In genomic region chr1:192840655-192841054, GRCm38 (mm10) we compare ENCODE assay signal across 22 mouse cellular contexts. TPM values are rescaled to one million over a fixed set of nuclear protein-coding genes. Genes with fewer than 3 reads are reported as not detected.
DNase-seq lines count a peak whose midpoint lies in the region; ATAC-seq and TF ChIP-seq lines count a peak whose summit lies in the region.
"Had no signal": no experiment of that assay in that cellular context is flagged by ENCODE, and none has a peak within 500 bp of the region (broad histone marks: within the 10 kb centered on the region; RNA-seq: fewer than 3 reads in every experiment).

No protein-coding gene starts in this region.

- no peak for ATAC-seq in limb, embryonic 12.5 days (ENCODE audit: insufficient number of reproducible peaks, insufficient read depth, low FRiP score, low TSS enrichment, low read depth)
- ATAC-seq in lung, postnatal 0 days, result no peak
- ATAC-seq: activated CD4-positive, CD25-positive, alpha-beta regulatory T cell, adult 4 months; forebrain, embryonic 16.5 days; Patski had no signal

- DNase-seq in gastrocnemius, adult 18-20 months (ENCODE audit: low spot score), result peak; percentile 19
- DNase-seq in gastrocnemius, postnatal 4 days (ENCODE audit: low spot score in 2 of 2), result no peak
- DNase-seq in limb, embryonic 10.5 days (ENCODE audit: low spot score), result no peak
- peak; percentile 31 for DNase-seq in gastrocnemius, postnatal 25 days
- no peak for DNase-seq in cerebellum, postnatal 14 days
- no peak for DNase-seq in lung, postnatal 0 days (ENCODE audit: low spot score)
- DNase-seq: adrenal gland, postnatal 14 days; cerebellum, adult 11-12 months; cerebellum, adult 9-10 months; cerebellum, postnatal 36 days; heart, adult 2 months had no signal

- 87% methylated on average over 2 of the region's 2 CpGs for WGBS in limb, embryonic 12.5 days
- WGBS in limb, embryonic 10.5 days, result 90% methylated on average over 2 of the region's 2 CpGs
- 85% methylated on average over 2 of the region's 2 CpGs for WGBS in lung, postnatal 0 days

- H3K9ac ChIP-seq in limb, embryonic 12.5 days (replicated peaks), result no peak overlapping the region
- H3K9ac ChIP-seq in lung, postnatal 0 days (replicated peaks; ENCODE audit: low read depth), result no peak overlapping the region
- H3K9ac ChIP-seq: embryonic facial prominence, embryonic 13.5 days; forebrain, embryonic 12.5 days; hindbrain, embryonic 14.5 days; intestine, embryonic 15.5 days had no signal

- peaks cover 22% of the 10 kb centered on the region for H3K4me1 ChIP-seq in limb, embryonic 12.5 days (replicated peaks)
- H3K4me1 ChIP-seq in limb, embryonic 10.5 days, result peaks cover 16% of the 10 kb centered on the region
- no peaks in the 10 kb centered on the region for H3K4me1 ChIP-seq in lung, postnatal 0 days (ENCODE audit: insufficient read depth, low read depth, low read length)

- H3K27me3 ChIP-seq in limb, embryonic 12.5 days, result no peaks in the 10 kb centered on the region
- 0 out of 2 replicates have a peak, but pooled peaks cover 6% of the 10 kb centered on the region for H3K27me3 ChIP-seq in limb, embryonic 10.5 days (ENCODE audit: low read depth, poor library complexity, severe bottlenecking)
- no peaks in the 10 kb centered on the region for H3K27me3 ChIP-seq in lung, postnatal 0 days (replicated peaks; ENCODE audit: insufficient read depth, low read length)
- H3K27me3 ChIP-seq: embryonic facial prominence, embryonic 13.5 days; forebrain, embryonic 12.5 days; intestine, embryonic 15.5 days; Patski had no signal

- no peak for TF ChIP-seq EP300 in lung, postnatal 0 days (IDR thresholded peaks at IDR 0.05)

- H3K4me2 ChIP-seq in limb, embryonic 12.5 days, result no peak overlapping the region
- no peak overlapping the region for H3K4me2 ChIP-seq in lung, postnatal 0 days (replicated peaks; ENCODE audit: low read depth, low read length)
- H3K4me2 ChIP-seq: embryonic facial prominence, embryonic 13.5 days; forebrain, embryonic 12.5 days; heart, embryonic 11.5 days; hindbrain, embryonic 14.5 days; intestine, embryonic 15.5 days had no signal

- no peaks in the 10 kb centered on the region for H3K9me3 ChIP-seq in limb, embryonic 12.5 days
- no peaks in the 10 kb centered on the region for H3K9me3 ChIP-seq in limb, embryonic 10.5 days (replicated peaks)
- no peaks in the 10 kb centered on the region for H3K9me3 ChIP-seq in lung, postnatal 0 days (ENCODE audit: low read length)
- H3K9me3 ChIP-seq: embryonic facial prominence, embryonic 13.5 days; forebrain, embryonic 12.5 days; hindbrain, embryonic 10.5 days; intestine, embryonic 15.5 days had no signal

- H3K4me3 ChIP-seq in limb, embryonic 12.5 days (replicated peaks), result no peak overlapping the region
- no peak overlapping the region for H3K4me3 ChIP-seq in limb, embryonic 10.5 days
- H3K4me3 ChIP-seq in lung, postnatal 0 days (ENCODE audit: low read depth, low read length), result no peak overlapping the region
- H3K4me3 ChIP-seq: embryonic facial prominence, embryonic 13.5 days; forebrain, embryonic 12.5 days; heart, adult 2 months; hindbrain, embryonic 10.5 days; intestine, embryonic 15.5 days had no signal

- peaks cover 36% of the 10 kb centered on the region for H3K36me3 ChIP-seq in limb, embryonic 12.5 days
- peaks cover 54% of the 10 kb centered on the region for H3K36me3 ChIP-seq in limb, embryonic 10.5 days
- H3K36me3 ChIP-seq in lung, postnatal 0 days (ENCODE audit: insufficient read depth, low read length), result no peaks in the 10 kb centered on the region
- H3K36me3 ChIP-seq: hindbrain, embryonic 10.5 days had no signal

- TF ChIP-seq CTCF in lung, postnatal 0 days (IDR thresholded peaks at IDR 0.05), result no peak

- H3K27ac ChIP-seq in limb, embryonic 12.5 days, result peak overlapping the region; percentile 8; the same call in 1 of the 2 replicates
- H3K27ac ChIP-seq in limb, embryonic 10.5 days, result no peak overlapping the region
- no peak overlapping the region for H3K27ac ChIP-seq in lung, postnatal 0 days (ENCODE audit: low read length)
- H3K27ac ChIP-seq: forebrain, embryonic 12.5 days; heart, adult 2 months; hindbrain, embryonic 10.5 days; hindbrain, embryonic 14.5 days; intestine, embryonic 15.5 days had no signal

RNA-seq across cellular contexts. Expression of gene Sertad4, which starts 14.9 kb away (rescaled TPM):
- total RNA-seq in gastrocnemius, adult 18-20 months (2021), result 1 to 10 TPM in 1 of 2 experiments, under 1 TPM in 1; 0.66 to 2.6 TPM
- 10 to 100 TPM; 29.2 to 30.8 TPM for total RNA-seq in gastrocnemius, postnatal 4 days (2021)
- polyA plus RNA-seq in limb, embryonic 12.5 days (2016; fragmentation: Nextera tagmentation; extraction: Ambion mirVana), result 80.4 and 85.1 TPM in 2 replicates
- 57.2 and 66.6 TPM in 2 replicates for polyA plus RNA-seq in limb, embryonic 10.5 days (2016; fragmentation: Nextera tagmentation; extraction: Ambion mirVana)
- total RNA-seq in gastrocnemius, postnatal 25 days (2021), result 1 to 10 TPM; 3.4 to 3.7 TPM
- 3.2 and 3.4 TPM in 2 replicates for polyA plus RNA-seq in lung, postnatal 0 days (2015; fragmentation: Nextera tagmentation; extraction: Ambion mirVana)
- total RNA-seq: MEL had no signal
- polyA plus RNA-seq: activated CD4-positive, CD25-positive, alpha-beta regulatory T cell, adult 4 months had no signal

Comparison
In these comparisons a context has a peak if more than half of its experiments do, and no peak if none do; other contexts are left out.
1. DNase-seq: peak in gastrocnemius, adult 18-20 months (single experiment) and gastrocnemius, postnatal 25 days (single experiment); none in gastrocnemius, postnatal 4 days (0 of 2), limb, embryonic 10.5 days (single experiment), cerebellum, postnatal 14 days (0 of 2) and lung, postnatal 0 days (single experiment).
2. RNA of gene Sertad4, which starts 14.9 kb away (total RNA-seq): 29.2 to 30.8 TPM in gastrocnemius, postnatal 4 days; 3.4 to 3.7 TPM in gastrocnemius, postnatal 25 days and 0.66 to 2.6 TPM in gastrocnemius, adult 18-20 months; every median in the first group is over 4 times any median in the second.